Mouse (Mus musculus) c-Kit-negative CD71-positive TER-119-positive erythroid progenitor cells, embryonic 14.5 days (primary cell): ENCODE results near the gene Samd10.
A peak's percentile ranks its signal among the peaks of the same experiment; 100 is the strongest.

Experiments
- DNase-seq: peaks from one replicate; pipeline ENCODE4 v3.0.0-alpha.2; 2013; ENCODE audit warnings: low read depth, low spot score

Samd10 gene

GRCm38 (mm10) chr2:181592231-181593041 is 6.6 kb downstream of the Samd10 start, which contains the start of gene Zfp512b:
Gene Zfp512b (minus strand): TSS chr2:181592803.
- DNase-seq = no peak

- no peak for DNase-seq
These were observed 7.4 kb downstream of the Samd10 start, which contains the start of gene Prpf6 for GRCm38 (mm10) chr2:181591528-181592085. Gene Prpf6 (plus strand): TSS chr2:181591868.

- no peak for DNase-seq
These were observed 8.5 kb downstream of the Samd10 start for GRCm38 (mm10) chr2:181590471-181590870.

- no peak for DNase-seq
These were observed 9.3 kb downstream of the Samd10 start for GRCm38 (mm10) chr2:181589732-181590105.

- no peak for DNase-seq
These were observed 9.8 kb downstream of the Samd10 start for GRCm38 (mm10) chr2:181589011-181589731.

GRCm38 (mm10) chr2:181588229-181588780 is 10.7 kb downstream of the Samd10 start:
- no peak for DNase-seq

- DNase-seq = no peak
These were observed 11.2 kb downstream of the Samd10 start for GRCm38 (mm10) chr2:181587796-181588195.

- DNase-seq = no peak
These were observed 12.9 kb downstream of the Samd10 start for GRCm38 (mm10) chr2:181586124-181586523.

- DNase-seq = no peak
These were observed 13.5 kb downstream of the Samd10 start for GRCm38 (mm10) chr2:181585506-181585905.

- no peak for DNase-seq
These were observed 14.5 kb downstream of the Samd10 start, which contains the start of gene Uckl1 for GRCm38 (mm10) chr2:181584411-181584942. Gene Uckl1 (minus strand): TSS chr2:181584892.

- DNase-seq = no peak
These were observed 15.4 kb downstream of the Samd10 start for GRCm38 (mm10) chr2:181583460-181584257.

GRCm38 (mm10) chr2:181582939-181583338 is 16.1 kb downstream of the Samd10 start:
- DNase-seq = no peak

GRCm38 (mm10) chr2:181582358-181582757 is 16.7 kb downstream of the Samd10 start:
- no peak for DNase-seq

- DNase-seq = peak; percentile 63
These were observed 17.5 kb downstream of the Samd10 start for GRCm38 (mm10) chr2:181581402-181582120.

- peak; percentile 83 for DNase-seq
These were observed 18.0 kb downstream of the Samd10 start for GRCm38 (mm10) chr2:181581016-181581401.

- DNase-seq = no peak
These were observed 18.8 kb downstream of the Samd10 start for GRCm38 (mm10) chr2:181580131-181580772.

- no peak for DNase-seq
These were observed 19.3 kb downstream of the Samd10 start for GRCm38 (mm10) chr2:181579681-181580080.

- no peak for DNase-seq
These were observed 20.0 kb downstream of the Samd10 start for GRCm38 (mm10) chr2:181578790-181579618.
